Mouse (Mus musculus): ENCODE results near the gene C2. TPM values are rescaled to one million over a fixed set of nuclear protein-coding genes. Genes with fewer than 3 reads are reported as not detected.
A peak's percentile ranks its signal among the peaks of the same experiment; 100 is the strongest.

C2 gene
- polyA plus RNA-seq, 1 experiment from 2014 or later = 1.4 TPM

DNA sequence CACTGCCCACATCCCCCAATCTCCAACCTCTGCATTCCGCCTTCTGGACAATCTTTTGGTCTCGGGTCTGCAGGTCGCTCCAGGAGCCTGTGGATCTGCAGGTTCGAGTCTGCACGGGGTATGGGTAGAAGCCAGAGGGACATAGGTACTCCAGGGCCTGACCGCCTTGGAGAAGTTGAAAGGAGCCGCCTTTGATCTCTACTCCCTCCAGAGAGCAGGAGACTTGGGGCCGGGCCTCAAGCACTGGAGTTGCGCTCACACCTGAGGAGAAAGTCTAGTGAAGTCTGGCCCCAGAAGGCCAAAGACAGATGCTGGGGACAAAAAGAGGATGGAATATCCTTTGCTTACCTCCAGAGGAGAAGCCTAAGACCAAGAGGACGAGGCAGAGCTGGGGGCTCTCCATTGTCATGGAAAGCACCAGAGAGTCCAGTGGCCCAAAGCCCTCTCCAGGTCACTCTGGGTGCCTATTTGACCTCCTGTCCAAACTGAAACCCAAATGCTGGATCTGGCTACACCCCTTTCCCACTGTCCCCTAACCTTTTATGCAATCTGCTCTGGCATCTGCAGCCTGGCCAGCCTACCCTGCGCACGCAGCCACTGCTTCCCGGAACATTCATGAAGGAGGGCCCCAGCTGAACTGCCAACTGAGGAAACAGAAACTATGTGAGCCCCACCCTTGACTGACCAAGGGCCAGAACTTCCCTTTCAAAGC, 36.2 kb downstream of the C2 start:
- ATAC-seq = no peak
- Histone ChIP-seq H3K9ac (no peak overlapping the region), H3K27ac (no peak overlapping the region), H3K4me3 (no peak overlapping the region), H3K36me3 (ENCODE audit: poor library complexity, severe bottlenecking) (peaks cover 12% of the 10 kb centered on the region), H3K4me2 (no peak overlapping the region), H3K4me1 (no peaks in the 10 kb centered on the region), H3K27me3 (0 out of 2 replicates have a peak, but pooled peaks cover 11% of the 10 kb centered on the region), H3K9me3 (replicated peaks) (no peaks in the 10 kb centered on the region)
- WGBS = 76% methylated on average over 13 of the region's 13 CpGs

DNA sequence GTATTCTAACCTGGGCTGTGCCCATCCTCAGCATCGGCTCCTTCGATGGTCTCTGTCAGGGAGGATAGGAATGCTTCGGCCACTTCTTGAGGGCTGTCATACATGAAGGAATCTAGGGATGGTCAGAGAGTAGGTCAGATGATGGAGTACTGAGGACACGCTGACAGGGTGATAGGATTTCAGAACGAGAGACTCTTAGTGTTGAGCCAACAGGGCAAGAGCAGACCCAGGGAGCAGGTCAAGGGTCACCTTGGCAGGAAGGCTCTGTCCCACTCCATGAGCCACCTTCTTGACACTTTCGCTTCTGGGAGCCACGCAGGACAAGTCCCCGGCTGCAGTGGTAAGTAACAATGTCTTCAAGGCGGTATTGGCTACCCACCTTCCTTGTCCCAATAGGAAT, 37.6 kb downstream of the C2 start:
- Histone ChIP-seq H3K27me3 (0 out of 2 replicates have a peak, but pooled peaks cover 11% of the 10 kb centered on the region), H3K27ac (no peak overlapping the region), H3K4me1 (no peaks in the 10 kb centered on the region), H3K4me3 (no peak overlapping the region), H3K9me3 (replicated peaks) (no peaks in the 10 kb centered on the region), H3K4me2 (no peak overlapping the region), H3K36me3 (ENCODE audit: poor library complexity, severe bottlenecking) (peaks cover 26% of the 10 kb centered on the region), H3K9ac (no peak overlapping the region)
- 91% methylated on average over 9 of the region's 9 CpGs for WGBS
- no peak for ATAC-seq

GRCm38 (mm10) chr17:34858670-34859069, 39.4 kb downstream of the C2 start:
- no peak overlapping the region for H3K4me2 ChIP-seq
- no peak overlapping the region for H3K27ac ChIP-seq
- H3K27me3 ChIP-seq = 0 out of 2 replicates have a peak, but pooled peaks cover 11% of the 10 kb centered on the region
- no peak overlapping the region for H3K4me3 ChIP-seq
- ATAC-seq = no peak
- WGBS = 83% methylated on average over 4 of the region's 4 CpGs
- no peaks in the 10 kb centered on the region for H3K9me3 ChIP-seq (replicated peaks)
- H3K4me1 ChIP-seq = no peaks in the 10 kb centered on the region
- H3K36me3 ChIP-seq (ENCODE audit: poor library complexity, severe bottlenecking) = peaks cover 44% of the 10 kb centered on the region
- H3K9ac ChIP-seq = no peak overlapping the region

GRCm38 (mm10) chr17:34855825-34856224, 42.2 kb downstream of the C2 start:
- Histone ChIP-seq H3K36me3 (ENCODE audit: poor library complexity, severe bottlenecking) (peaks cover 59% of the 10 kb centered on the region), H3K27ac (no peak overlapping the region), H3K9me3 (replicated peaks) (no peaks in the 10 kb centered on the region), H3K4me2 (no peak overlapping the region), H3K27me3 (no peaks in the 10 kb centered on the region), H3K4me1 (peaks cover 11% of the 10 kb centered on the region), H3K4me3 (no peak overlapping the region), H3K9ac (no peak overlapping the region)
- WGBS = 39% methylated on average over 3 of the region's 3 CpGs
- ATAC-seq = no peak

GRCm38 (mm10) chr17:34854761-34855160, 43.3 kb downstream of the C2 start:
- peaks cover 15% of the 10 kb centered on the region for H3K4me1 ChIP-seq
- no peak overlapping the region for H3K4me3 ChIP-seq
- no peak for ATAC-seq
- no peaks in the 10 kb centered on the region for H3K9me3 ChIP-seq (replicated peaks)
- H3K27ac ChIP-seq = no peak overlapping the region
- no peaks in the 10 kb centered on the region for H3K27me3 ChIP-seq
- H3K36me3 ChIP-seq (ENCODE audit: poor library complexity, severe bottlenecking) = peaks cover 59% of the 10 kb centered on the region
- WGBS = 77% methylated on average over 3 of the region's 3 CpGs
- no peak overlapping the region for H3K9ac ChIP-seq
- no peak overlapping the region for H3K4me2 ChIP-seq

- H3K9me3 ChIP-seq (replicated peaks) = no peaks in the 10 kb centered on the region
- no peak for ATAC-seq
Observed at GRCm38 (mm10) chr17:34853511-34853910, 44.6 kb downstream of the C2 start.

DNA sequence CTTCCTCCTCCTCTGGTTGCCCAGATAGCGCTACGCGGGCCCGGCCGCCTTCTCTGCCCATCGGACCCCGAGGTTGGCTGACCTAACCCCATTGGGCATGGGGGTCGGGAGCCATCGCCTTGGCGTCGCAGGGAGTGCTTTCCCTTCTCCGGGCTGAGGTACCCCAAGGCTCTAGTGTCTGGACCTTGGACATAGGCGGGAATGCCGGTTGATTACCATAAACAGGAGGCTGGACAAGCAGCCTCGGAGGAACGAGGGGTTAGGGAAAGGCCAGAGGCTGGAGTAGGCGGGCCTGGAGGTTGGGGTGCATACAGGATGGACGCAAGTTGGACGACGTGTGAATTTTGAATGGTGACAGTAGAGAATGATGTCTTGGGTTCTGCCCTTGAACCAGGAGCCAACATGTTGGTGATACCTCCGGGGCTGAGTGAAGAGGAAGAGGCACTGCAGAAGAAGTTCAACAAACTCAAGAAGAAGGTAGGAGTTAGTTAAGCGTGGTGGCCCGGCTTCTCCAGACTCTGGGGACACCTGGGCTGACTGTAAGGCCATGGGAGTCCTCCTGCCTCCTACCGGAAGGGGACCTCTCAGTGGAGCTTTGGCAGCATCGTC, 47.4 kb downstream of the C2 start:
- ATAC-seq = no peak; the same call in 1 of the 2 replicates
- peak overlapping the region; percentile 81 for H3K4me3 ChIP-seq
- 1% methylated on average over 25 of the region's 25 CpGs for WGBS
- peaks cover 23% of the 10 kb centered on the region for H3K4me1 ChIP-seq
- peaks cover 61% of the 10 kb centered on the region for H3K36me3 ChIP-seq (ENCODE audit: poor library complexity, severe bottlenecking)
- H3K9me3 ChIP-seq (replicated peaks) = no peaks in the 10 kb centered on the region
- H3K9ac ChIP-seq = peak overlapping the region; percentile 85
- peak overlapping the region; percentile 96 for H3K4me2 ChIP-seq
- H3K27ac ChIP-seq = peak overlapping the region; percentile 6; the same call in 1 of the 2 replicates
- no peaks in the 10 kb centered on the region for H3K27me3 ChIP-seq

More at GRCm38 (mm10) chr17:34853511-34853910, 44.6 kb downstream of the C2 start:
- H3K4me2 ChIP-seq = no peak overlapping the region
- H3K27me3 ChIP-seq = no peaks in the 10 kb centered on the region
- H3K27ac ChIP-seq = no peak overlapping the region
- H3K36me3 ChIP-seq (ENCODE audit: poor library complexity, severe bottlenecking) = peaks cover 59% of the 10 kb centered on the region
- no peak overlapping the region for H3K4me3 ChIP-seq
- 84% methylated on average over 8 of the region's 8 CpGs for WGBS
- H3K9ac ChIP-seq = no peak overlapping the region
- peaks cover 23% of the 10 kb centered on the region for H3K4me1 ChIP-seq

GRCm38 (mm10) chr17:34849722-34850516, 48.1 kb downstream of the C2 start, which contains the start of the genes Skiv2l and Nelfe:
Gene Skiv2l, minus strand, starts transcription at chr17:34850210.
Gene Nelfe, plus strand, starts transcription at chr17:34850391.
- peaks cover 23% of the 10 kb centered on the region for H3K4me1 ChIP-seq
- H3K27me3 ChIP-seq = no peaks in the 10 kb centered on the region
- peak; percentile 98 for ATAC-seq
- H3K9ac ChIP-seq = peak within 1 kb of the TSS; percentile 85
- H3K4me2 ChIP-seq = peak within 1 kb of the TSS; percentile 96
- H3K9me3 ChIP-seq (replicated peaks) = no peaks in the 10 kb centered on the region
- H3K27ac ChIP-seq = peak within 1 kb of the TSS; percentile 6; the same call in 1 of the 2 replicates
- peaks cover 61% of the 10 kb centered on the region for H3K36me3 ChIP-seq (ENCODE audit: poor library complexity, severe bottlenecking)
- WGBS = under 1% methylated on average over 54 of the region's 65 CpGs
- peak within 1 kb of the TSS; percentile 81 for H3K4me3 ChIP-seq

DNA sequence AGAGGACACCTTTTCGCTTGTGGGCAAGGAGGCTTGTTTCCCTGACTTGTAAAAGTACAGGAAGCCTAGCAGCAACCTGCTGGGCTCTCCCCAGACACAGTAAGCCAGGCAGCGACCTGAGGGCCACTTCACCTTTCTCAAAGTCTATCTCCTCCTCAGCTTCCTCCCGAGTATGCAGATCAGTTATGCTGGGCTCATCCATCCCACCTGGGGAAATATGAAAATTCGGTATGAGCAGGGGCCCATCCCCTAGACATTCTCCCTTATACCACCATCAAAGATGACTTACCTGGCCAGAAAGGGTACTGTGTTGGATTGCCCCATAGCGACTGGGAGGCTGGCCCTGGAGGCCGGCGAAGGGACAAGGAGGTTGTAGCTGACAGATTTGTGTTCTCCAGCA, 50.5 kb downstream of the C2 start:
- Histone ChIP-seq H3K4me2 (no peak overlapping the region), H3K4me3 (no peak overlapping the region), H3K4me1 (peaks cover 23% of the 10 kb centered on the region), H3K9ac (no peak overlapping the region; the same call in 1 of the 2 replicates), H3K36me3 (ENCODE audit: poor library complexity, severe bottlenecking) (peaks cover 61% of the 10 kb centered on the region), H3K27ac (no peak overlapping the region), H3K9me3 (replicated peaks) (no peaks in the 10 kb centered on the region), H3K27me3 (no peaks in the 10 kb centered on the region)
- WGBS = 91% methylated on average over 7 of the region's 7 CpGs
- ATAC-seq = no peak

GRCm38 (mm10) chr17:34847192-34847591, 50.9 kb downstream of the C2 start:
- Histone ChIP-seq H3K27ac (no peak overlapping the region), H3K36me3 (ENCODE audit: poor library complexity, severe bottlenecking) (peaks cover 61% of the 10 kb centered on the region), H3K9me3 (replicated peaks) (no peaks in the 10 kb centered on the region), H3K4me2 (no peak overlapping the region), H3K4me3 (no peak overlapping the region), H3K9ac (no peak overlapping the region), H3K27me3 (no peaks in the 10 kb centered on the region), H3K4me1 (peaks cover 23% of the 10 kb centered on the region)
- WGBS = 92% methylated on average over 6 of the region's 6 CpGs
- ATAC-seq = no peak

DNA sequence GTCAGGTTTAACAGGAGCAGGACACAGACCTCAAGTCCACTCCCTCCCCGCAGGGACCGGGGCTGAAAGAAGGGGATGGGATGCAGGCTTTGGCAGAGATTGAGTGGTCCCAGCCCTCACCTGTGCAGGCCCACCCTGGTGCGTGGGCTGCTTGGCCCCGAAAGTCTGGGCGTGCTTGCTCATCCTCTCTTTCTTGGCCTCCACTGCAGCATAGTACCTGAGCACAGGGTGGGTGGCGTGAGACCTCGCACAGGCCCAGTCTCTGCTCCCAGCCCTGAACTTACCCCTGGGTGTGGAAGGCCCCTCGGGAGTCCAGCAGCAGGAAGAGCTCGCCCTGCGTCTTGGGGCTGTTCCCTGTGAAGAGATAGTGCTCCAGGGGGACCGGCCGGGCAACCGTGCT, 53.2 kb downstream of the C2 start:
- Histone ChIP-seq H3K27ac (no peak overlapping the region), H3K9ac (no peak overlapping the region), H3K4me1 (peaks cover 9% of the 10 kb centered on the region), H3K9me3 (replicated peaks) (no peaks in the 10 kb centered on the region), H3K4me2 (no peak overlapping the region), H3K27me3 (no peaks in the 10 kb centered on the region), H3K36me3 (ENCODE audit: poor library complexity, severe bottlenecking) (peaks cover 84% of the 10 kb centered on the region), H3K4me3 (no peak overlapping the region)
- ATAC-seq = no peak
- WGBS = 98% methylated on average over 12 of the region's 13 CpGs

All from forebrain, embryonic 13.5 days (tissue).